Mouse (Mus musculus) heart, postnatal 4 days (tissue): ENCODE measurements around the gene Btnl2. TPM values are rescaled to one million over a fixed set of nuclear protein-coding genes. Genes with fewer than 3 reads are reported as not detected.
A peak's percentile ranks its signal among the peaks of the same experiment; 100 is the strongest.

ENCODE experiments used
- DNase-seq: peaks from one replicate; pipeline ENCODE4 v3.0.0; 2021
- total RNA-seq, 2 experiments: library from RNA; stranded (reverse); gene quantifications; 2 replicates each; pipeline ENCODE4 v1.2.3; 2021

The Btnl2 gene
- total RNA-seq, 2 experiments from 2014 or later, result 0.09 to 0.31 TPM

DNA sequence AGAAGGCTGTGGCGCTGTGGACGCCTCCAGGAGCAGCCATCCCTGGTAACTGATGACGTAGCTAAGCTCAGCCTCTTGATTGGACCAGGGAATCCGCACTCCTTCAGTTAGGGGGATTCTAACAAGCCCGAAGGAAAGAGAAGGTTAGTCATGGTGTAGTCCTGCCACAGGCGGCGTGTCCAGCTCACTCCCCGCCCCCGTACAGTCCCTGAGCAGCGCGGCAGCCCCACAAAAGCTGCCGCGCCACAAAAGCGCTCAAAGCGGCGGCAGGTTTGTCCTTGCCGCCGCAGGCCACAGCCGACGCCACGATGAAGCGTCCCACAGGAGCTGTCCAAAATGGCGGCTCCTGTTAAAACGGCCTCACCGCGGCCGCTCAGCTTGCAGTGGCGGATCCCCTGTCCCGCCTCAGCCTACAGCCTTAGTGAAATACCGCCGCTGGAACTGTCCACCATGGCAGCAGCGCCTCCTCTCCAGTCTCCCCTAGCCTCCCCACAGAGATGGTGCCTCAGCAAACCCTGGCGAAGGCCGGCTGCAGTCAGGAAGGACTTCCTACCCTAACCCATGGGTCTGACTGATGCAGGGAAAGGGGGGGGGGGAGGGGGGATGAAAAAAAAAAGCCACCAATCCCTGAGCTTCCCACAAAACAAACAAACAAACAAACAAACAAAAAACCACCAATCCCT lies 44.2 kb downstream of the Btnl2 start, which contains the start of gene BC051142:
Gene BC051142, plus strand, starts transcription at position 110 of the 683 bp plus-strand sequence.
- DNase-seq, result peak; percentile 82

DNA sequence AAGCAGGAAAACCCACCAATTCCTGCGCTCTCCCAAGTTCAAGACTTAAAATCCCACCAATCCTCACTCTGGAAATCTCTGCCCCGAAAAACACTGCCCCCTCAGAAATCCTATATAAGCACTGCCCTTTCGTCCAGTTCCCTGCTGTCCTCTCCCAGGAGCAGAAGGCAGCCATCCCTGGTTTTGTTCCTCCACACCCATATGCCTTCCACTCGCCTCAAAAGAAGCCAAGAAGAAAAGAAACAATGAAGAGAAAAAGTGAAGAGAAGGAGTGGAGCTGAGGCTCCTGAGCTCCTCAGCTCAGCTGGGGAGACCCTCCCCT lies 44.7 kb downstream of the Btnl2 start:
- no peak for DNase-seq

DNA sequence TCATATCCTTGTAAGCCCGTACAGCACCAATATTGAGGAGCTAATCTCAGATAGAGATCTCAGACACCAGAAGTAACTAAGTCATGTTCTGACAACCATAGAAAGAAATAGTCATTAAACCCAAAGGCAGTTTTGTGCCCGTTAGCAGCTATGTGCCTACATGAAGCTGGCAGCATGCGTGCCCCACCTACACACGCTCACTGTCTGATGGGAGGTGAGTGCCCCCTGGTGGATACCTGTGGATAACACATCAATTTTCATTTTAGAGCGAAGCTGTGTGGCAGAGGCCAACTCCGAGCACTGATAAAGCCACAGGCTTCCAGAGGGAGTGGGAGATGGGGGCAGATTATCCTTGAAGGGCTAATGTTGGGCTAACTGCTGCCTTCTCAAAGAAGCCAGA lies 56.5 kb downstream of the Btnl2 start:
- DNase-seq, result peak; percentile 67

Other genes starting within 250 kb of the Btnl2 start
- gene H2-DMa, start 235.3 kb upstream of the Btnl2 start, total RNA-seq, result 1 to 10 TPM; 5.6 to 6.0 TPM
- gene Brd2, start 232.2 kb upstream of the Btnl2 start, total RNA-seq, result 100 to 1,000 TPM; 125 to 128 TPM
- under 1 TPM; 0.55 to 0.72 TPM for gene H2-DMb2, start 211.5 kb upstream of the Btnl2 start, total RNA-seq
- gene H2-DMb1, start 201.8 kb upstream of the Btnl2 start, total RNA-seq, result under 1 TPM; 0.26 to 0.68 TPM
- gene Tap1, start 167.3 kb upstream of the Btnl2 start, total RNA-seq, result 1 to 10 TPM; 4.8 to 5.4 TPM
- 1 to 10 TPM; 2.5 to 3.8 TPM for gene Psmb9, start 167.1 kb upstream of the Btnl2 start, total RNA-seq
- gene Psmb8, start 157.1 kb upstream of the Btnl2 start, total RNA-seq, result 1 to 10 TPM; 3.7 to 7.0 TPM
- gene Tap2, start 151.3 kb upstream of the Btnl2 start, total RNA-seq, result 10 to 100 TPM; 10.7 to 12.3 TPM
- gene H2-Ob, start 115.9 kb upstream of the Btnl2 start, total RNA-seq, result under 1 TPM; 0.23 to 0.38 TPM
- gene H2-Ab1, start 97.1 kb upstream of the Btnl2 start, total RNA-seq, result 1 to 10 TPM; 2.4 to 3.1 TPM
- gene H2-Aa, start 67.0 kb upstream of the Btnl2 start, total RNA-seq, result 1 to 10 TPM; 2.2 to 3.0 TPM
- gene H2-Eb1, start 49.0 kb upstream of the Btnl2 start, total RNA-seq, result 1 to 10 TPM; 4.0 to 4.9 TPM
- not detected for gene H2-Eb2, start 29.2 kb upstream of the Btnl2 start, total RNA-seq
- gene Btnl1, start 22.3 kb downstream of the Btnl2 start, total RNA-seq, result not detected
- not detected for gene BC051142, start 44.0 kb downstream of the Btnl2 start, total RNA-seq
- gene Btnl4, start 122.5 kb downstream of the Btnl2 start, total RNA-seq, result not detected
- not detected for gene Btnl6, start 162.5 kb downstream of the Btnl2 start, total RNA-seq
- 10 to 100 TPM; 29.2 to 39.3 TPM for gene Notch4, start 209.4 kb downstream of the Btnl2 start, total RNA-seq
- 1 to 10 TPM; 3.9 to 4.4 TPM for gene Gpsm3, start 235.0 kb downstream of the Btnl2 start, total RNA-seq
- gene Pbx2, start 236.4 kb downstream of the Btnl2 start, total RNA-seq, result 10 to 100 TPM; 34.6 to 39.5 TPM
- gene Ager, start 243.0 kb downstream of the Btnl2 start, total RNA-seq, result 1 to 10 TPM; 1.6 TPM
- gene Rnf5, start 248.9 kb downstream of the Btnl2 start, total RNA-seq, result 10 to 100 TPM; 40.6 to 40.8 TPM
- gene Agpat1, start 249.4 kb downstream of the Btnl2 start, total RNA-seq, result 10 to 100 TPM; 59.3 to 62.4 TPM